1 mouse cellular context compared by ENCODE assay signal in the genomic region with DNA sequence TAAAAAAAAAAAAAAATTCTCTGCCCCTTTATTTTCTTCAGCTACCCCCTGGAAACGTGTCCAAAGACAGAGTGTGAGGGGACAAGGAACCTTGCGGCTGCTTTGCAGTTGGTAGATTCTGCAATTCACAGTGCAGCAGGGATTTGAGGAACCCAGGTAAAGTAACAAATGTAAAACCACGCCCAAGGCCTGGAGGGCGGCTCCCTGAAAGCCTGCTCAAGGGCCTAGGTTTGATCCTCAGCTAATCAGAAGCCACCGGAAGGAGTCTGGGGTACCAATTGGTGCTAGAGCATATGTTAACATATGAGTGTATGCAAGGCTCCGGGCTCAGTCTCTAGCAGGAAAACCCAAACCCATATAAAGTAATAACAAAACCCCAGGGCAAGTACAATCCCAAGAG.
TF ChIP-seq lines count a peak whose summit lies in the region.

No protein-coding gene starts in this region.

TF ChIP-seq in CH12.LX, 34 proteins besides CTCF, POLR2A, EP300 and RAD21 (continued from another document):
- no peak for TF ChIP-seq TBP (conservative IDR thresholded peaks at IDR 0.05; ENCODE audit: low read depth, low read length)
- 0 out of 2 replicates have a peak, but pooled peaks have one; percentile 36 for TF ChIP-seq ZMIZ1 (IDR thresholded peaks at IDR 0.05; ENCODE audit: low read depth, low read length)
- TF ChIP-seq HCFC1 (IDR thresholded peaks at IDR 0.05; ENCODE audit: low read depth, low read length): no peak
- peak; percentile 7; the same call in 1 of the 2 replicates for TF ChIP-seq ELF1 (IDR thresholded peaks at IDR 0.05; ENCODE audit: low read depth, low read length)
- TF ChIP-seq BHLHE40 (IDR thresholded peaks at IDR 0.05; ENCODE audit: low read depth, low read length): no peak
- TF ChIP-seq USF1 (IDR thresholded peaks at IDR 0.05; ENCODE audit: low read depth, low read length): no peak
- TF ChIP-seq NELFE (IDR thresholded peaks at IDR 0.05; ENCODE audit: low read depth, low read length): no peak; the same call in 1 of the 2 replicates
- TF ChIP-seq POLR2AphosphoS2 (IDR thresholded peaks at IDR 0.05; ENCODE audit: low read depth, low read length): no peak
- no peak for TF ChIP-seq PAX5 (IDR thresholded peaks at IDR 0.05; ENCODE audit: low read length)
